Mouse (Mus musculus): ENCODE data around the gene Daw1. TPM values are rescaled to one million over a fixed set of nuclear protein-coding genes. Genes with fewer than 3 reads are reported as not detected.

Daw1 gene
- not detected in 3 replicates for total RNA-seq (2017)

GRCm38 (mm10) chr1:83159603-83160002, at the start of gene Daw1:
TSS of gene Daw1 (plus strand) at chr1:83159752.
- no peak for ATAC-seq (replicated peaks; ENCODE audit: insufficient number of reproducible peaks, low FRiP score, low TSS enrichment, poor library complexity, severe bottlenecking)

- no peak for ATAC-seq (replicated peaks; ENCODE audit: insufficient number of reproducible peaks, low FRiP score, low TSS enrichment, poor library complexity, severe bottlenecking)
Measured at GRCm38 (mm10) chr1:83110992-83111391, 48.6 kb upstream of the Daw1 start.

GRCm38 (mm10) chr1:83111726-83112125, 47.8 kb upstream of the Daw1 start:
- no peak for ATAC-seq (replicated peaks; ENCODE audit: insufficient number of reproducible peaks, low FRiP score, low TSS enrichment, poor library complexity, severe bottlenecking)

- no peak for ATAC-seq (replicated peaks; ENCODE audit: insufficient number of reproducible peaks, low FRiP score, low TSS enrichment, poor library complexity, severe bottlenecking)
Measured at GRCm38 (mm10) chr1:83116447-83117137, 43.0 kb upstream of the Daw1 start, which contains the start of gene Ccl20. TSS of gene Ccl20 (plus strand) at chr1:83116766.

GRCm38 (mm10) chr1:83117217-83117616, 42.3 kb upstream of the Daw1 start:
- ATAC-seq (replicated peaks; ENCODE audit: insufficient number of reproducible peaks, low FRiP score, low TSS enrichment, poor library complexity, severe bottlenecking) = no peak

GRCm38 (mm10) chr1:83117661-83118060, 41.9 kb upstream of the Daw1 start:
- ATAC-seq (replicated peaks; ENCODE audit: insufficient number of reproducible peaks, low FRiP score, low TSS enrichment, poor library complexity, severe bottlenecking) = no peak

- ATAC-seq (replicated peaks; ENCODE audit: insufficient number of reproducible peaks, low FRiP score, low TSS enrichment, poor library complexity, severe bottlenecking) = no peak
Measured at GRCm38 (mm10) chr1:83119903-83120302, 39.6 kb upstream of the Daw1 start.

GRCm38 (mm10) chr1:83120312-83120711, 39.2 kb upstream of the Daw1 start:
- no peak for ATAC-seq (replicated peaks; ENCODE audit: insufficient number of reproducible peaks, low FRiP score, low TSS enrichment, poor library complexity, severe bottlenecking)

- no peak for ATAC-seq (replicated peaks; ENCODE audit: insufficient number of reproducible peaks, low FRiP score, low TSS enrichment, poor library complexity, severe bottlenecking)
Measured at GRCm38 (mm10) chr1:83123201-83123600, 36.4 kb upstream of the Daw1 start.

GRCm38 (mm10) chr1:83135829-83136228, 23.7 kb upstream of the Daw1 start:
- no peak for ATAC-seq (replicated peaks; ENCODE audit: insufficient number of reproducible peaks, low FRiP score, low TSS enrichment, poor library complexity, severe bottlenecking)

- no peak for ATAC-seq (replicated peaks; ENCODE audit: insufficient number of reproducible peaks, low FRiP score, low TSS enrichment, poor library complexity, severe bottlenecking)
Measured at GRCm38 (mm10) chr1:83137847-83138246, 21.7 kb upstream of the Daw1 start.

- ATAC-seq (replicated peaks; ENCODE audit: insufficient number of reproducible peaks, low FRiP score, low TSS enrichment, poor library complexity, severe bottlenecking) = no peak
Measured at GRCm38 (mm10) chr1:83138721-83139120, 20.8 kb upstream of the Daw1 start.

- no peak for ATAC-seq (replicated peaks; ENCODE audit: insufficient number of reproducible peaks, low FRiP score, low TSS enrichment, poor library complexity, severe bottlenecking)
Measured at GRCm38 (mm10) chr1:83141510-83141909, 18.0 kb upstream of the Daw1 start.

GRCm38 (mm10) chr1:83142055-83142454, 17.5 kb upstream of the Daw1 start:
- no peak for ATAC-seq (replicated peaks; ENCODE audit: insufficient number of reproducible peaks, low FRiP score, low TSS enrichment, poor library complexity, severe bottlenecking)

- ATAC-seq (replicated peaks; ENCODE audit: insufficient number of reproducible peaks, low FRiP score, low TSS enrichment, poor library complexity, severe bottlenecking) = no peak
Measured at GRCm38 (mm10) chr1:83146547-83146946, 13.0 kb upstream of the Daw1 start.

GRCm38 (mm10) chr1:83150227-83150626, 9.3 kb upstream of the Daw1 start:
- no peak for ATAC-seq (replicated peaks; ENCODE audit: insufficient number of reproducible peaks, low FRiP score, low TSS enrichment, poor library complexity, severe bottlenecking)

GRCm38 (mm10) chr1:83152961-83153360, 6.6 kb upstream of the Daw1 start:
- ATAC-seq (replicated peaks; ENCODE audit: insufficient number of reproducible peaks, low FRiP score, low TSS enrichment, poor library complexity, severe bottlenecking) = no peak

GRCm38 (mm10) chr1:83156876-83157275, 2.7 kb upstream of the Daw1 start:
- ATAC-seq (replicated peaks; ENCODE audit: insufficient number of reproducible peaks, low FRiP score, low TSS enrichment, poor library complexity, severe bottlenecking) = no peak

- no peak for ATAC-seq (replicated peaks; ENCODE audit: insufficient number of reproducible peaks, low FRiP score, low TSS enrichment, poor library complexity, severe bottlenecking)
Measured at GRCm38 (mm10) chr1:83161658-83162057, 2.1 kb downstream of the Daw1 start.

GRCm38 (mm10) chr1:83164027-83164426, 4.5 kb downstream of the Daw1 start:
- ATAC-seq (replicated peaks; ENCODE audit: insufficient number of reproducible peaks, low FRiP score, low TSS enrichment, poor library complexity, severe bottlenecking) = no peak

- ATAC-seq (replicated peaks; ENCODE audit: insufficient number of reproducible peaks, low FRiP score, low TSS enrichment, poor library complexity, severe bottlenecking) = no peak
Measured at GRCm38 (mm10) chr1:83169158-83169557, 9.6 kb downstream of the Daw1 start.

Measured in monocyte, adult 5-6 weeks (primary cell).